Mouse (Mus musculus) left cerebral cortex, postnatal 36 days (tissue): ENCODE measurements around the gene Inf2. TPM values are rescaled to one million over a fixed set of nuclear protein-coding genes. Genes with fewer than 3 reads are reported as not detected.
A peak's percentile ranks its signal among the peaks of the same experiment; 100 is the strongest.

Experiments
- DNase-seq, 2 experiments: peaks; one replicate each; pipeline ENCODE4 v3.0.0; 2021 to 2022; ENCODE audit warnings: low spot score in 2 of 2, mixed read lengths in 1 of 2
- intact Hi-C: fragments of 180-260 bp; cut with DNase I; formaldehyde crosslinking; loops from one replicate; pipeline ENCODE4 v1.15.1; 2025
- total RNA-seq, 2 experiments: library from RNA; stranded (reverse); gene quantifications; 2 replicates each; pipeline ENCODE4 v1.2.3; 2021

Gene Inf2
- 100 to 1,000 TPM; 128 to 143 TPM for total RNA-seq

DNA sequence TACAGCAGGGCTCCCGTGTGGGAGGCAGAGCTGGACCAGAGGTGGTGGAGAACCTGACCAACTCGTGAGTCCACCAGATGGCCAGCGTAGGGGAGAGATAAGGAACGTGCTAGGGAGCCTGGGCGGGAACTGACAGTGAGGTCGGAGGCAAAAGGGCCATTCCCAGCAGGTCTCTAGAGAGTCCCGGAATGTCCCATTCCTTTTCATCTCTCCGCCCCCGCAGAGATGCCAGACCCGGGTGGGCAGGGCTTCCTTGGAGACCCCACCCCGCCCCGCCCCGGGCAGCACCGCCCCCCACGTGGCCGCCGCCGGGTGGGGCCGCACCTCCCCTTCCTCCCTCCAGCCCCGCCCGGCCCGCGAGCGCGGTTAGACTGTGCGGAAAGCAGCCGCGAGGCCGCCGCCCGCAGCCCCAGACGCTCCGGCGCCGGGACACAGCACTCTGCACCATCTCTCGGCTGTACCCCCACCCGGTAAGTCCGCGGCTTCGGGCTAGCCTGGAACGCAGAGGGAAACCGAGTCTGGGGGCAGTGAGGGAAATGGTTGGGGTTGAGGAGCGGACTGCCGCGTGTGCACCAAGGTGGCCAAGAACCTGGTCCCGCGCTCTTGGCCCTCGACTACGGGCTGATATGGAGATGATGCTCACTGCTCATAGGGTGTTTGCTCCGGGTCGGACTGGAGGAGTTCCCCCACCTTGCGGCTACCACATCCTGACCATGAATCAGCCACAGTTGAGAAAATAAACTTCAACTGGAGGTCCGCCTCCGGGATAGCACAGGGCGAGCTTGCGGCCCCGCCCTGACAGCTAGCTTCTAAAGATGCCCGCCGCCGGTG lies at the start of gene Inf2:
Gene Inf2 (plus strand): TSS at position 359 of the 831 bp plus-strand sequence.
- intact Hi-C loops = loop anchor here (5.0 kb wide), 1 partner anchor 36 kb away; no protein-coding TSS in a partner anchor

DNA sequence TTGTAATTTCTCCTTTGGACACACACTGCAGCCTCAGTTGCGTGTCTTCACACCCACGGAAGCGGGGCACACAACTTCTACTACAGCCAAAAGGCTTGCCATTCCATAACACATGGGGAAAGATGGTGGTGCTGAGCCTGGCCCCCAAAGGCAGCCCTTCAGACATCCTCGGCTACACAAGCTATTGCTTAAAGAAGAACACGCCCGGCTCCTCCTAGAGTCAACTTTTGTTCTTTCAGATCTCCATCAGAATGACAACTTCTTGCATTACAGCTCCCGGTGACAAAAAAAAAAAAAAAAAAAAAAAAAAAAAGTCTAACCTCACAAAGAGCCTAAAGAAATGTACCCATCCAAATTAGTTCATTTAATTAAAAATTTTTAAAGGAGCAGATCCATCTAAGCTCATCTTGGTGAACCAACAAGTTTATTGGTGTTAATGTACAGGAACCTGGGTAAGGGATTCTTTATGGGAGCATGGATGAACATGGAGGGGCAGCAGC lies 49.1 kb upstream of the Inf2 start:
- no peak for DNase-seq
- intact Hi-C loops = no loop called here

More for the DNA sequence above, at the start of gene Inf2:
- DNase-seq = peak; percentile 78 to 84

DNA sequence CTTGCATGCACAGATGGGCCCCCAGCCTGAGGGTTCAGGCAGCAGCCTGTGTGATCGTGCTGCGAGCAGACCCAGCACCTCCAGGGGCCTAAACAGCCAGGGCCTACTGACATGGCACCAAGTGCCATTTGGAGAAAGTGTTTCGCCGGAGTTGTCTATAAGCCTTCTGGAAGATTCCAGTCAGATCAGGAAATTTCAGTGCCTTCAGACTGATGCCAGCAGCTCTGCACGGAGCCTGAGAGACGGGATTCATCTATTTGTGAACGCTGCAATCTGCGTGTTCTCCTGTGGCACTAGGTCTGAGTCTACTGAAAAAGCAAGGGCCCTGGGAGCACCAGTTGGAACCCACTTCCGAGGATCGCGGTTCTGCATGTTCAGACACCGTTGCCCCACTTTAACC lies 48.3 kb upstream of the Inf2 start:
- DNase-seq = no peak
- intact Hi-C loops = loop anchor here (2.0 kb wide), 1 partner anchor 42 kb away; no protein-coding TSS in a partner anchor

DNA sequence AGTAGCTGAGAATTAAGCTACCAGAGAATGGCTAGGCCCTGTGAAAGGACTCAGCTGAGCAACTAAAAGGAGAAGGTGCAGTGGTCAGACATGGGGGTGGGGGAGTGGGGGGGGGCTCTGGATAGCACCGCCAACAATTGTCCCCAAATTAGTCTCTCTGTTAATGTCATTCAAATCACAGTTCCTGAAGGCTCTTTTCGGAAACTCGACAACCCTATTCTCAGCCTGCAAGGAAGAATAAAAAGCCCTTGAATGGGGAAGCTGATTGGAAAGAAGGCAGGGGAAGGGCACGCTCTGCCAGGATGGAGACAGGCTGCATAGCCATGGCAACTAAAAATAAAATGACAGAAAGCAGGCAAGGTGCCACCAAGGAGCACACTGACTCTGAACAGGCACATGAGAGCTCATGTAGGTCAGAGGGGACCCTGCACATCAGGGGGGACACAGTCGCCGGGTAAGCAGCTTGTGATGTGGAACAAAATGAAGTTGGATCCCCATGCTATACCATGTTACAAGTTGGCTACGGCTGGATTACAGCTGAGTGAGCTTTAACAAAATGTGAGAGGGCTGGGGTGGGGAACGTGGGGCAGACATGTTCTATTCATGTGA lies 47.0 kb upstream of the Inf2 start:
- intact Hi-C loops = loop anchor here (2.0 kb wide), 2 partner anchors 43 to 429 kb away; no protein-coding TSS in a partner anchor
- peak in 1 of 2 experiments; percentile 15 for DNase-seq

DNA sequence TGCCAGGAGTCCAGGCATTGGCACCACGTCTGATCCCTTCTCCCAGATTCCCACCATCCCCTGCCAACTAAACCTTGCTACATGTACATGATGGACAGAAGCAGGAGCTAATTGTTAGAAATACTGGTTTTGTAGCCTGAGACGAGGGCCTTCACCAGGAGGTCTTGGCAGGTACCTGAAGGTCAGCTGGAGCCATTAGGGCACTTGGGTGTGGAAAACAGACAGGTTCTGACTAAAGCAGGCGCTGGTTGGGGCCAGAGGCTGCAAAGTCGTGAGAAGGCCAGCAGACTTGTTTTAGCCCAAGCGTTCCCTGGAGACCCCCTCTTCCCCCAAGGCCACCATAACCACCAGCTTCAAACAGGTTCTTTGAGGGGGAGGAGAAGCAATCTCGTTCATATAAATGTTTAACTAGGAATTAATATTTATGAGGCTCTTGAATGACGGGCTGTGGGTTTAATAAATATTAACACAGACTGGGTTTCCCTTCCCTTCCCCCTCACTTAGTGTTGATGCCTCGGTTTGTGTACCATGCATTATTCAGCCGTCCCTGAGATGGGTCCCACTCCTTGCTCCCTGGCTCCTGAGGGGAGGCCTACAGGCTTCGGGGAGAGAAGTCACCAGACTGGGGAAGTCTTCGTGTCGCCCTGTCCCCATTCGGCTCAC lies 46.2 kb upstream of the Inf2 start:
- intact Hi-C loops = loop anchor here (2.0 kb wide), 1 partner anchor 430 kb away; no protein-coding TSS in a partner anchor
- no peak for DNase-seq

DNA sequence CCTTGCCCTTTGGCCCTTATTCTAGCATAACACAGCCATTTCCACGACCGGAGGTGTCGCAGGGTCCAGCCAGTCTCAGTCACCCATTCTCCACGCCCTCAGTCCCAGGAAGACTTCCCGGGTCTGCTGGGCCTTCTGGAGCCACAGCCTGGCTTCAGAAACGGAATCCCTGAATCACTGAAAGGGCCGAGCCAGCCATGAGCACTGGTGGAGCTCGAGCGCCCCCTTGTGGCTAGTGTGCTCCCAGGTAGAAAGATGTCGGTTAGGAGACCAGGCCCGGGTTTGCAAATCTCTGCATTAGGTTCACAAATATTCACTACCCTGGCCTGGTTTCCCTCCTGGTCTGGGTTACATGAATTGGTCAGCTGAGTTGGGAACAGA lies 45.7 kb upstream of the Inf2 start:
- DNase-seq = peak; percentile 85 to 88

DNA sequence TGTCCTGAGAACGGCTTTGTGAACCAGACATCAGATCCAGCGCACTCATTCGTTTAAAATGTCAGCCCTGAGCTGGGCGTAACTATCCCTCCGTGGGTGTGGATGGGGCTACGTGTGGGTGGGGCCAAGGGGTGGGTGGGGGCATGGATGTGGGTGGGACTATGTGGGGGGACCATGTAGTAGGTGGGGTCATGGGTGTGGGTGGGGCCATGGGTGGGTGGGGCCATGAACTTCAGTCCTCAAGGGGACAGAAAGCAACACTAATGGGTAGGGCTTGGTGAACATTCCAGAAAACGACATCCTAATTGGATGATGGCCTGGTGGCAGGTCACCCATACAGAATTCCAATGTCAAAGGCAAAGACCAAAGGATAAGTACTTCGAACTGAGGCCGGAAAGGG lies 44.6 kb upstream of the Inf2 start:
- intact Hi-C loops = loop anchor here (1.0 to 2.0 kb wide), 2 partner anchors 401 to 431 kb away; no protein-coding TSS in a partner anchor
- no peak for DNase-seq

More for the DNA sequence above, 45.7 kb upstream of the Inf2 start:
- intact Hi-C loops = loop anchor here (1.0 to 2.0 kb wide), 2 partner anchors 400 to 430 kb away; no protein-coding TSS in a partner anchor

DNA sequence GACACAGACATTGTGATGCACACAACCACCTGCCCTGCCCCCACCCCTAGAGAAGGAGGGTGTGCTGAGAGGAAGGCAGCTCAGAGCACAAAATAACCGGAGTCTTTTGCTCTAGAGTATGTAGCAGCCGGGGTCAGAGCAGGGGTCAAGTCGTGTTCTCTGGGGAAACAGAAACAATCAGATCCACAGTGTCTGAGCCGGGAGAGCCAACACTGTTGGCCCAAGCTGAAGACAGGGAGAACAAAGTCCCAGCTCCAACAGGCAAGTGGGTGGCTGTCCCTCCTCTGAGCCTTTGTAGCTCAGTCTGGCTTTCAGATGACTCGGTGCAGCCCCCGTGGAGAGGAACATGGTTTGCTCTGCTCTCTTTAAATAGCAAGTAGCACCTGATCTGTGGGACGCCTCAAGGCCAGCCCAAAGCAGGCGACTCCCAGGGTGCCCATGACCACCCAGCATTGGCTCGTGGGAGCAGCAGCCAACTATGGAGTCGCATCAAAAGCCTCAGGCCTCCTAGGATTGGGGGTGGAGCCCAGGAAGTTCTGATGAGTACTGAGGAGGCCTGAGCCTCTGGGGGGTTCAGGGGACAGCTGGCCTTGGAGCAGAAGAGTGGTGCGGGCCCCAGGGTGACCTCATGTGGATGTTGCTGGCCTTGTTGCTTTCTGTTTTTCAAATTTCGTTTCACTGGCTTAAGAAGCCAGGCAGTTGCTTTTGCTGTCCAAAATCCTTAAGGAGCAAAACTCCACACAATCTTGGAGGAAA lies 43.5 kb upstream of the Inf2 start:
- DNase-seq = no peak
- intact Hi-C loops = no loop called here

DNA sequence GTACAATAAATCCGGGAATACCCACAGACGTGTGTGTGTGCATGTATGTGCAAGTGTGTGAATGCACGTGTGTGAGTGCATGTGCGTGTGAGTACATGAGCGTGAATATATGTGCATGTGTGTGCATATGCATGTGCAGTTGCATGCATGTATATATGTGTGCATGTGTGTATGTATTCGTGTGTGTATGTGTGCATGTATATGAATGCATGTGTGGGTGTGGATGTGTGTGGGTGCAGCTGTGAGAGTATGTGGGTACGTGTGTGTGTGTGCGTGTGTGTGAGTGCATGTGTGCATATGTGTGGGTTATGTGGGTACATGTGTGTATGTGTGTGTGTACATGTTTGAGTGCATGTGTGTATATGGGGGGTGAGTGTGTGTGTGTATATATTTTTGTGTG lies 42.5 kb upstream of the Inf2 start:
- intact Hi-C loops = no loop called here
- no peak for DNase-seq

DNA sequence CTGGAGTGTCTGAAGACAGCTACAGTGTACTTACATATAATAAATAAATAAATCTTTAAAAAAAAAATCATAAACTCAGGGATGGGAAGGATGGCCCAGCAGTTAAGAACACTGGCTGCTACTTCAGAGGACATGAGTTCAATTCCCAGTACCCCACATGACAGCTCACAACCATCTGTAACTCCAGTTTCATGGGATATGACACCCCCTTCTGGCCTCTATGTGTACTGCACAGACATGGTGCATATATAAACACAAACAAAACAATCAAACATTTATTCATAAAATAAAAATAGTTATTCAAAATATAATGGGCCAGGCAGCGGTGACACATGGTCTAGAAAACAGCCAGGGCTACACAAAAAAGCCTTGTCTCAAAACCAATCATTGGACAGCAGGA lies 39.3 kb upstream of the Inf2 start:
- intact Hi-C loops = no loop called here
- no peak for DNase-seq

DNA sequence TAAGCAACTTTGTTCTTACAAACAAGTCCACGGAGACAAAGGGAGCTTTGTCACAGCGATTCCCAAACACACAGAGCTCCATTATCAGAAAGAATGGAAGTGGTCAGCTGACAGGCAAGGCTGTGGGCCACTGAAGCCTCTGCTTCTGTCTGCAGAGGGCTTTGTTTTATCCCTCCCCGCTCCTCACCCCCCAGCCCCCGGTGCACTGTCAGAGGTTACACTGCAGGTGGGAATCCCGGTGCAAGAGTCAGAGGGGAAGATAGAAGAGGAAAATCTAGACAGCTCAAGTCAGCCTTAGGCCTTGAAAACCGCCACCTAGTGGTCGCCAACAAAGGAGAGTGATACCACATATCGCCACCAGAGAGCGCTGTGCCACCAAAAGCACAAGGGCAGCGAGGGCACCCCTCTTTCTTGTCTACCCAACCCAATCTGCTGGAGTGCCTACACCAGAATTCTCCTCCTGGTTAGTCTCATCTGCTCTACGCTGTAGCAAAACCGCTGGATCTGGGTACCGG lies 36.7 kb upstream of the Inf2 start:
- intact Hi-C loops = loop anchor here (1.0 to 5.0 kb wide), 3 partner anchors 35 to 69 kb away; partner anchors contain the start of genes Adssl1 and Inf2
- DNase-seq = peak; percentile 90 to 92

DNA sequence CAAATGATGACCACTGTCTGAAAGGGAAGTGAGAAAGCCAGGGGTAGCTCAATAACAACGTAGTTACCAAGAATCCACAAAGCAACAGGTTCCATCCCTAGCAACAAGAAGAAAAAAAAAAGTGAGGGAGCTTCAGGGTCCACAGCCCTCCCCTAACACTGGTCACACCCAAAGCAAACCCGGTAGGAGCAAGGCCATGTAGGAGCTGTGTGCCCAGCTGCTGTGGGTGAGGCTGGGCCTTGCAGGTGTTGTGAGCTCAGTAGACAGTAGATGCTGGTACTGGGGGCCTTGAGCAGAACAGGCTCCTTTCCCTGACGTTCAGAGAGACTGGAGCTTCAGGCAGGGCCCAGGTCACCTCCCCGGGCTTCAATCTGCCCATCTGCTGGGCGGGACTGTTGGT lies 36.1 kb upstream of the Inf2 start:
- intact Hi-C loops = loop anchor here (1.0 to 5.0 kb wide), 3 partner anchors 35 to 68 kb away; partner anchors contain the start of genes Adssl1 and Inf2
- no peak for DNase-seq

DNA sequence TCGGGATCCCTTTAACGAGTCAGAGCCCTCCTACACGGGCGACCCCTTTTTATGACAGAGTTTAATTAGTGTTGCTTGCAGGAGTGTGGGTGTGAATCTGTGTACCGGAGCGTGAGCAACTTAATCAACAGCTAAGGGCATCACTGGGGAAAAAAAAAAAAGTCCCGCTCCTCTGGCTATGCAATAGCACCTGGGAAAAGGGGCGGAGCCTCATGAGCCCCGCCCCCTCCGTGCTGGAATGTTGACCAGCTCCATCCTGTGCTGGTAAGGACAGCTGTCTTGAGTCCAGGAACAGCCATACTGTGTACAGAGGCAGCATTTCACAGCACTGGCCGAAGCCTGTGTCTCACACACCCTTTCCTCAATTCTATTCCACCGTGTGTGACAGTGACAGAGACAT lies 33.7 kb upstream of the Inf2 start:
- no peak for DNase-seq
- intact Hi-C loops = loop anchor here (5.0 kb wide), 1 partner anchor 32 kb away; the partner anchor contains the start of gene Inf2

DNA sequence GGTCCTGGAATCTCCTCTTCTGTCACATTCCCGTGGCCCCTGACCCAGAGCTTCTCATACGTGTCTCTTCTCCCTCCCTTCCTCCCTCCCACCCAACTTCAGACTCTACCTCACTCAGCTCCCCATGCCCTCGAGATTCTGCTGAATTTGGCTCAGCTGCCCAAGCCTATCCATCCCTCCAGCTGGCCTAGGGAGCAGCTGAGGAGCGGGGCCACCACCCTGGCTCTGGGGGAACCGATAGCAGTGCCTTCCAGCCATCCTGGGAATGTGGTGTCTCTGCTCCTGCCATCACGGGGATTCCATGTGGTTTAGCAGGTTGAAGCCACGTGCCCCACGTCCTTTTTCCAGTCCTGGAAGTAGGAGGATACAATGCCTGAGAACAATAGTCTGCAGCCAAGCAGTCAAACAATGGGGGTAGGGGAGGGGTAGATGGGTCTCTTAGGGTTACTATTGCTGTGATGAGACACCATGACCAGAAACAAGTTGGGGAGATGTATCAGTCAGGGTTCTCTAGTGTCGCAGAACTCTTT lies 32.0 kb upstream of the Inf2 start:
- intact Hi-C loops = no loop called here
- no peak for DNase-seq

DNA sequence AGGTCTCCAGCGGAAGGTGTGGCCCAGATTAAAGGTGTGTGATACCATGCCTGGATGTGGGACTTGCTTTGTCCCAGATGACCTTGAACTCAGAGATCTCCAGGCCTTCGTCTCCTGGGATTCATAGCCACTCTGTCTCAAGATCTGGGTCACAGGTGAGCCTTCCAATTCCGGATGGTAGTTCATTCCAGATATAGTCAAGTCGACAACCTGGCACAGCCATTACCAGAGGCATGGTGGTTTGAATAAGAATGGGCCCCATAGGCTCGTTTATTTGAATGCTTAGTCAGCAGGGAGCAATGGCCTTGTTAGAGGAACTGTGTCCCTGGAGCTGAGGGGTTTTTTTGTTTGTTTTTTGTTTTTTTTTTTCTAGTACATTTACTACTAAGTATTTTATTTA lies 31.4 kb upstream of the Inf2 start:
- intact Hi-C loops = no loop called here
- no peak for DNase-seq

DNA sequence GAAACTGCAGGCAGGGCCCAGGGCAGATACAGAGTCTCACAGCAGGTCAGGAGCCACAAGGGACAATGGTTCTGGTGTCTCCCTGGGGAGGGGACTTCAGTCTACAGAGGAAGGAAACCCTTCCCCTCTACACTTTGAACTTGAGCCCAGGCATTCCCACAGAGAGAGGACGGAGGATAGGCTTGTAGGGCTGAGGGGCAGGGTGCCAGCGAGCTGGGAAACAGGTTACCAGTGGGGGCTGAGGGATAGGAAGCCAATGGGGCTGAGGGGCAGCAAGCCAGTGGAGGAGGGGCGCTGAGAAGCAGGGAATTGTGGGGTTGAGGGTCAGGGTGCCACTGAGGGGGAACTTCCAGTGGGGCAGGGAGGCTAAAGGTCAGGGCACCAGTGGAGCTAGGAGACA lies 29.4 kb upstream of the Inf2 start:
- intact Hi-C loops = no loop called here

DNA sequence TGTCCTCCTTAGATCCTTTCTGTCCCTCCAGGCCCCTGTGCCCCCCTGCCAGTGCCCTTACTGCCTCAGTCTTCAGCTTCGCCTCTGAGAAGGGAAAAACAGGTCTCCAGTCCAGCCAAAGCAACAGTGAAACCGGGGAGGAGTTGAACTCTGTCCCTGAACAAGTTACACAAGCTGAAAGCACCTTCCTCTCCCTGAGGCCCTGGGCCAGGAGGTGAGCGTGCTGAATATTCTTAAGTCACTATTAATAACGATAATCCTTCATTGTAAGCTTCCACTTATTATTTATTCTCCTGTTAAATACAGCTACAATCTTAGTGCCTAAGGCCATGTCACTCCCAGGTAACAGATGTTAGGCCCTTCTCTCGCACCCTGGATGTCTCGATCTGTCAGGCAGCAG lies 28.9 kb upstream of the Inf2 start:
- no peak for DNase-seq
- intact Hi-C loops = no loop called here

More for the DNA sequence above, 29.4 kb upstream of the Inf2 start:
- DNase-seq = no peak

DNA sequence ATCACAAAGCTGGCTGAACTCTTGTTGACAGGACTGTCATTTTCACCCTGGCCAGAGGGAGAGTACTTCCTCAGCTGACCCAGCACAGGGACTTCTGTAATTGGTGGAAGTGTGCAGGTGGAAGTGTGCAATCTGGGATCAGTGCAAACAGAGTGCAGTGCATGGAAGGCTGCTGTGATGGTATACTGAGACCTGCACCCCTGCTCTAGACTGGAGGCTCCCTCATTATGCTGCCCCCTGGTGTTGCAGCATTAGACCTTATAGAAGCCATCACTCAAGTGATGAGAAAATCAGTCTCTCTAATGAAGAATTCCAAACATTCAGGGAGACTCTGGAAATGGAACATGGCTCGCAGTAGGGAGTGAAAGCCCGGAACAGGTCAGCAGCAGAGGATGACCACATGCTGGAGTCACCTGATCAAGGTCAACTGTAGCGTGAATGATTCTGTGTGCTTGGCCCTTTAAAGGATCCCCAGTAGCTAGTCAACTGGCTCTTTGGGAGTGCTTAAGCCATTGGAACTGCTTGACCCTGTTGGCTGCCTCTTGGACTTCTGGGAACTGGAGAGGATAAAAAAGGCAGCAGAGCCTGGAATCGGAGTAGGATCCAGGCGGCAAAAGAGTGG lies 28.3 kb upstream of the Inf2 start:
- no peak for DNase-seq
- intact Hi-C loops = no loop called here
